Mouse (Mus musculus) right cerebral cortex, postnatal 4 days (tissue): ENCODE data around the gene H60b.
"Not testable (repeated sequence)": the region's sequence is repeated elsewhere in the genome, so short reads cannot be mapped to it uniquely, and the experiment has no call there.

ENCODE experiments used
- DNase-seq: peaks from one replicate; pipeline ENCODE4 v3.0.0-alpha.2; 2022

H60b gene

GRCm38 (mm10) chr10:22158310-22158999 is at the start of gene H60b, which contains the start of gene Raet1e:
Gene H60b, plus strand, starts transcription at chr10:22158586.
Gene Raet1e, plus strand, starts transcription at chr10:22158569.
- not testable (repeated sequence) for DNase-seq

- peak; percentile 62 for DNase-seq
Measured at GRCm38 (mm10) chr10:22140665-22141280, 17.6 kb upstream of the H60b start.

GRCm38 (mm10) chr10:22142194-22142593 is 16.2 kb upstream of the H60b start:
- DNase-seq: not testable (repeated sequence)

- DNase-seq: no peak
Measured at GRCm38 (mm10) chr10:22142926-22143325, 15.5 kb upstream of the H60b start.

- peak; percentile 19 for DNase-seq
Measured at GRCm38 (mm10) chr10:22148441-22149072, 9.8 kb upstream of the H60b start.

GRCm38 (mm10) chr10:22149073-22149690 is 9.2 kb upstream of the H60b start, which contains the start of gene E030030I06Rik:
Gene E030030I06Rik, minus strand, starts transcription at chr10:22149270.
- DNase-seq: peak; percentile 23

- DNase-seq: peak; percentile 16
Measured at GRCm38 (mm10) chr10:22149691-22150465, 8.5 kb upstream of the H60b start.

GRCm38 (mm10) chr10:22150593-22150992 is 7.8 kb upstream of the H60b start:
- DNase-seq: no peak

- not testable (repeated sequence) for DNase-seq
Measured at GRCm38 (mm10) chr10:22151056-22151862, 7.1 kb upstream of the H60b start.

- not testable (repeated sequence) for DNase-seq
Measured at GRCm38 (mm10) chr10:22151863-22152640, 6.3 kb upstream of the H60b start.

GRCm38 (mm10) chr10:22153147-22153690 is 5.2 kb upstream of the H60b start:
- DNase-seq: not testable (repeated sequence)

GRCm38 (mm10) chr10:22154127-22154526 is 4.3 kb upstream of the H60b start:
- not testable (repeated sequence) for DNase-seq

- no peak for DNase-seq
Measured at GRCm38 (mm10) chr10:22154871-22155799, 3.3 kb upstream of the H60b start.

- no peak for DNase-seq
Measured at GRCm38 (mm10) chr10:22159131-22159561, 760 bp downstream of the H60b start.

- no peak for DNase-seq
Measured at GRCm38 (mm10) chr10:22159581-22160140, 1.3 kb downstream of the H60b start.

- DNase-seq: not testable (repeated sequence)
Measured at GRCm38 (mm10) chr10:22163279-22163678, 4.9 kb downstream of the H60b start.

- peak; percentile 80 for DNase-seq
Measured at GRCm38 (mm10) chr10:22163705-22164583, 5.6 kb downstream of the H60b start.
